Mouse (Mus musculus) liver, embryonic 14.5 days (tissue): ENCODE results near the gene Sema7a.

Experiments used
- CTCF ChIP-seq: IDR thresholded peaks from 2 replicates; pipeline ENCODE4 v1.5.1; 2016; ENCODE audit warnings: antibody characterized with exemption, low read depth, control low read depth
- EP300 ChIP-seq: IDR thresholded peaks from 2 replicates; pipeline ENCODE4 v1.6.1; 2016; ENCODE audit warnings: antibody characterized with exemption, low read depth

GRCm38 (mm10) chr9:57995282-57995681 is 55.4 kb downstream of the Sema7a start:
- TF ChIP-seq EP300 (no peak), CTCF (peak; percentile 43)
